Mouse (Mus musculus): ENCODE results near the gene Rbfox3.

The Rbfox3 gene

GRCm38 (mm10) chr11:118553001-118553400, 358.4 kb downstream of the Rbfox3 start:
- DNase-seq (ENCODE audit: low spot score in 2 of 2) = no peak

- DNase-seq (ENCODE audit: low spot score in 2 of 2) = no peak
These were observed 358.9 kb downstream of the Rbfox3 start for GRCm38 (mm10) chr11:118552478-118552877.

DNA sequence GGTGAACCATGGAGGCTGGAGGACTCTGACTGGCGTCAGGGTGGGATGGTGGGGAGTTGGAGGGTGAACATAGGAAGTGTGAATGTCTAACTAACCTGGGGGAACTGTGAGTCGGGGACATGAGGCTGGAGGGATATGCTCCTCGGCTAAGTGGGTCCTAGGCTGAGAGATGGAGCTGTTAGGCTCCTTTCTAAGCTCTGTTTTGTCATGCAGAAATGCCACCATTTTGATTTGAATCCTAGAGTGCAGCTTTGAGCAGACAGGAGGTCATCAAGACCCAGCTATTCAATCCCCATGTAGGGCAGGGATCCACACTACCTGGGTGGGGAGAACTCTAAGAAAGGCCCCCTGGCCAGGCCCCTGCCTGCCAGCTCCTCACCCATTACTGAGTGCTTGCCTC, 359.7 kb downstream of the Rbfox3 start:
- no peak for DNase-seq (ENCODE audit: low spot score in 2 of 2)

DNA sequence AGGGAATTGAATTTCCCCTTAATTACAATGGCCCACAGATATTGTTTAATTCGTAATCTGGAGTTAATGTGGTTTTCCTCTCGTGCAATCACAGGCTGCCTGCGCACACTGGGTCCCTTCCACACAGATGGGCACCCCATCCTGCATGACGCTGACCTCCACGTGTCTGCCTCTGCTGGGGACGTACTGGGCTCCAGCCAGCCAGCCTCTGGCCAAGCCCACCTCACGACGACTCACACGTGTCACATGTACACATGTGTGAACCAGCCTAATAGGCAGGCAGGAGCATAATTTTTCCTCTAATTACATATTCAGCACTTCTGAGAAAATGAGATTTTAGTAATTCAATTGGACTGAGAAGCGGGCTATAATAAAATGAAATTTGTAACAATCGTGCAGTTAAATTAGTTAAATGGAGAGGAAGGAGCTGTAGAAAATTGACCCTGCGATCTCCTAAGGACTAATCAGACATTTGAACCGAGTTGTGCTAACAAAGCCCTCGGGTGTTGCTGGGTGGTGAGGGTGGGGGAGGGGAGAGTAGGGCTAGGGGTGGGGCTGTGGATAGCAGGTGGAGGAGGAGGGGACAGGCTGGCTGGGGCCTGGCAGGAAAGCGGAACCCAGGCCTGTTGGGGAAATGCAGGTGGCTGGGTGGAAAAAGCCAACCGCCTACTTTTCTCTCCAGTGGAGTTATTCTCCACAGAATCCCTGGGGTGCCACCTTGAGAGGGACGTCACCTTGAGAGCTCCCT, 360.4 kb downstream of the Rbfox3 start:
- DNase-seq (ENCODE audit: low spot score in 2 of 2) = no peak

DNA sequence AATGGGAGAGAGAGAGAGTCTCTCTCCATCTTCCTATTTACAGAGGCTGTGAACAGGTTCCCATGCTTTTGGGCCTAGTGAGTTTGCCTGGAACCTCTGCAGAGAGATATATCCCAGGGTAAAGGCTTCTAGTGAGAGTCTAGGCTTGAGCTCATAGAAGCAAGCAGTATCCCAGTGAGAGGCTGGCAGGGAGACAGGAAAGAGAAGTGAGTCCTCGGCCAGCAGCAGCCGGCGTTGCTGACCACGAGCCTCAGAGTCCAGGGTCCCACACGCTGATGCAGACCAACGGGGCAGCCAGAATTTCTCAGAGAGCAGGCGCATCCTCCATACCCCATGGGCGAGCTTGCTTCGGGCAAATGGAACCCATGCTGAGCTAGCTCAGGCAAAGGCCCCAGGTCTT, 363.2 kb downstream of the Rbfox3 start:
- DNase-seq (ENCODE audit: low spot score in 2 of 2) = no peak

- DNase-seq (ENCODE audit: low spot score in 2 of 2) = no peak
These were observed 365.1 kb downstream of the Rbfox3 start for GRCm38 (mm10) chr11:118546269-118546668.

GRCm38 (mm10) chr11:118545690-118546089, 365.7 kb downstream of the Rbfox3 start:
- DNase-seq (ENCODE audit: low spot score in 2 of 2) = no peak

GRCm38 (mm10) chr11:118544564-118544963, 366.8 kb downstream of the Rbfox3 start:
- DNase-seq (ENCODE audit: low spot score in 2 of 2) = no peak

- no peak for DNase-seq (ENCODE audit: low spot score in 2 of 2)
These were observed 368.5 kb downstream of the Rbfox3 start for GRCm38 (mm10) chr11:118542906-118543305.

DNA sequence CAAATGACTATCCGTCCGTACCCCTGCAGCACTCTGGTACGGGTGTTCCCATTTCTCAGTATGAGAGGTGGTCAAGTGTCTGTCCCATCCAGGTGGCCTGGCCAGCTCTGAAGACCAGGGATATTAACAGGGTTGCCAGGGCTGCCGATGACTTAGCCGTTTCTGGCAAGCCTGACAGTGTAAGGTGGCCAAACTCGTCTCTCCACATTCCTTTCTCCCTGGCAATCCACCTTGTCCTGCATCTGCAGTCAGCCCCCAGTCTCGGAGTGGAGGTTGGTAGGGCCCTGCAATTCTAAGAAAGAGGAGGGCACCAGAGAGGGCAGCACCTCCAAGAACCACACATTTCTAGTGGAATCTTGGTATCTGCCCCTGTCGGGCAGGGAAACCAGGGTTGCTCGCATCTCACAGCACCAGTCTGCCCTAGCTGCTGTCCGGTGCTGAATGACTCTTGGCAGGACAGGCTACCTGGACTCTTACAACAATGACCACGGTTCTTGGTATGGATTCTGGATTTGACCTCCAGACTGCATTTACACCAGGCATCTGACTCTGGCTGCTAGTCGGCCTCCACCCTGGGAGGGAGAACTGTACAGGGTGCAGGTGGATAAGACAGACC, 370.9 kb downstream of the Rbfox3 start:
- DNase-seq (ENCODE audit: low spot score in 2 of 2) = no peak

- no peak for DNase-seq (ENCODE audit: low spot score in 2 of 2)
These were observed 373.4 kb downstream of the Rbfox3 start for GRCm38 (mm10) chr11:118538008-118538407.

GRCm38 (mm10) chr11:118534382-118535092, 376.9 kb downstream of the Rbfox3 start:
- peak in 1 of 2 experiments; percentile 15 for DNase-seq (ENCODE audit: low spot score in 2 of 2)

DNA sequence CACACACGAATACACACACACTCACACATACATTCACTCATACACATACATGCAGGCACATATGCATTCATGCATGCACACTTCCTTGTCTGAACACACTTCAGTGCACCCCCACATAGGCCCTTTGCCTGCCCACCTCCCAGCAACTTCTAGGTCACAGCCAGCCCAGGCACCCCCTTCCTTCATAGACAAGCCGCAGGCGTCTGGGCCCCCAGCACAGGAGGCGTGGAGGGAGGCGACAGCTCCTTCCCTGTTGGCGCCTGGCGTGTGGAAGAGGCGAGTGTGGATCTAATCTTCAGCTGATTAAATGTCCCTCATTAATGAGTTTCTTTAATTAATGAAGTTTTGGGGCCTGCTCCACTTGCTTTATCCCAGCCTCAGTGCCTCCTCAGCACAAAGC, 381.1 kb downstream of the Rbfox3 start:
- no peak for DNase-seq (ENCODE audit: low spot score in 2 of 2)

GRCm38 (mm10) chr11:118528761-118529160, 382.6 kb downstream of the Rbfox3 start:
- DNase-seq (ENCODE audit: low spot score in 2 of 2) = no peak

- DNase-seq (ENCODE audit: low spot score in 2 of 2) = no peak
These were observed 386.3 kb downstream of the Rbfox3 start for GRCm38 (mm10) chr11:118525059-118525458.

DNA sequence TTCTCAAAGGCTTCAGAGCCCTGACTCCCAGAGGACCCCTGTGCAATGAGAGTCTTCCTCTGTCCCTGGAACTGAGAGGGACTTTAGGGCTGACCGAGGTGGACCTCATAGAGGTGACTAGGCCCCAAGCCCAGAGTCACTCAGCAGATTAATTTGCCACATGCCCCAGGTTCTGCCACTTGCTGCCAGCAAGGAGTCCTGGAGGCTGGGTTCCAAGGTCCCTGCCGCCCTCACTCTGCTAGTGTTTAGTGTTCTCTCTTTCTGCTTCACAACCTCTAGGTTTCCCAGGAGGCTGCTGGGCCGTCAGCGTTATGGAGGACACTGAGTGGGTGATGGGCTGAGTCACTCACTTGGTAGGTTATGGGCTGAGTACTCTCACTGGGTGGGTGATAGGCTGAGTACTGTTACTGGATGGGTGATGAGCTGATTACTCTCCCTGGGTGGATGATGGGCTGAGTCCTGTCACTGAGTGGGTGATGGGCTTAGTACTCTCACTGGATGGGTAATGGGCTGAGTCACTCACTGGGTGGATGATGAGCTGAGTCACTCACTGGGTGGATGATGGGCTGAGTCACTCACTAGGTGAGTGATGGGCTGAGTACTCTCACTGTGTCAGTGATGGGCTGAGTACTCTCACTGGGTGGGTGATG, 387.8 kb downstream of the Rbfox3 start:
- DNase-seq (ENCODE audit: low spot score in 2 of 2) = no peak

GRCm38 (mm10) chr11:118520932-118521331, 390.5 kb downstream of the Rbfox3 start:
- DNase-seq (ENCODE audit: low spot score in 2 of 2) = no peak

DNA sequence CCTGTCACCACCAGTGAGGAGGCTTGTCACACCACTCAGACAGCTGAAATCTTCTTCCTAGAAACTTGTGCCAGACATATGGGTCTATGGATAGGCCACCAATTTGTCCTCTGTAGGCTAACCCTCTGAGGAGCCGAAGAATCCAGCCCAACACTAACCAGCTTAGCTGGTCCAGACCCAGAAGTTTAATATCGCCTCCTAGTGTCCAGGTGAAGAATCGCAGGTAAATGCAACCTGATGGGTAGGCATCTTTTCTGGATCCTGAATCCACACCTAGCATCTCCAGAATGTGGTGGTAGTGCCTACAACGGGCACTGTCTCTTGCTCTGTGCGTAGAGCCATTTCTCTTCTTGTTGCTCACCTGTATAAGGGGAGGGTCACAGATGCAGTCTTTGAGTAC, 391.1 kb downstream of the Rbfox3 start:
- no peak for DNase-seq (ENCODE audit: low spot score in 2 of 2)

GRCm38 (mm10) chr11:118518743-118519142, 392.7 kb downstream of the Rbfox3 start:
- DNase-seq (ENCODE audit: low spot score in 2 of 2) = no peak

- DNase-seq (ENCODE audit: low spot score in 2 of 2) = no peak
These were observed 393.5 kb downstream of the Rbfox3 start for GRCm38 (mm10) chr11:118517924-118518323.

- no peak for DNase-seq (ENCODE audit: low spot score in 2 of 2)
These were observed 399.0 kb downstream of the Rbfox3 start for GRCm38 (mm10) chr11:118512257-118512910.

- DNase-seq (ENCODE audit: low spot score in 2 of 2) = no peak
These were observed 399.5 kb downstream of the Rbfox3 start for GRCm38 (mm10) chr11:118511851-118512250.
